Mouse (Mus musculus): ENCODE results near the gene Zfp978. TPM values are rescaled to one million over a fixed set of nuclear protein-coding genes. Genes with fewer than 3 reads are reported as not detected.
"Not testable (repeated sequence)": the region's sequence is repeated elsewhere in the genome, so short reads cannot be mapped to it uniquely, and the experiment has no call there.

Zfp978 gene
- polyA plus RNA-seq, 1 experiment from 2014 or later: not detected

DNA sequence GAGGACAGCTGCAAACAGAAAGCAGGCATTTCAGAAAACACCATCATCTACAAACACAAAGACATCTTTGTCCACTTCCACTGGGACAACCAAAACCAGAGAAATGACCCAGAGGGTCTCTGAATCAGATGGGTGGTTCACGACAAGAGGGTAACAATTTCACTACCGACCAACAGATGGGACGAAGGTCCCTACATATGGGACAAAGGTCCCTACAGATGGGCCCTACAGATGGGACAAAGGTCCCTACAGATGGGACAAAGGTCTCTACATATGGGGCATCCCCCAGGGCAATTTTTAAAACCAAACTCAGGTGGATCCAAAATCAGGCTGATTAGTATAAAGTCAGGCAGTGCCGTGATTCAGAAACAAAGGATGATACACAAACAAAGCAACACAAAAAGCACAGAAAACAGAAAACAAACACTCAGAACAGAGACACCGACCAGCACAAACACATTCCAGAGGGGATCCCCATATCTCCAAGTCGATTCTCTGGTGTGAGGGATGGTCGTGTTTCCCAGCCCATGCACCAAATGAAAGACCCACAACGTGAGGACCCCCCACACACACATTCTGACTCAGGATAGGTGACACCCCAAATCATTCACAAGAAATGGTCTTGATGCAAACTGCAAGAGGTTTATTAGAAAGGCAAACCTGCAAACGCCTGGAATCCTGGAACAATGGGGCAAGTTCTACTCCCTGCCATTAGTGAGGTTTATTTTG is 11.3 kb upstream of the Zfp978 start:
- peaks cover 38% of the 10 kb centered on the region for H3K9me3 ChIP-seq (ENCODE audit: control insufficient read depth, low read length)
- H3K9ac ChIP-seq (replicated peaks; ENCODE audit: low read depth, low read length); H3K4me2 ChIP-seq (ENCODE audit: low read length); ATAC-seq; H3K4me1 ChIP-seq (replicated peaks; ENCODE audit: control insufficient read depth, insufficient read depth, low read length); H3K27ac ChIP-seq (ENCODE audit: low read length); H3K27me3 ChIP-seq (replicated peaks; ENCODE audit: control insufficient read depth, insufficient read depth, low read length); H3K36me3 ChIP-seq (ENCODE audit: control insufficient read depth, insufficient read depth); H3K4me3 ChIP-seq (replicated peaks; ENCODE audit: low read length): not testable (repeated sequence)
- WGBS: 86% methylated on average over 9 of the region's 9 CpGs

DNA sequence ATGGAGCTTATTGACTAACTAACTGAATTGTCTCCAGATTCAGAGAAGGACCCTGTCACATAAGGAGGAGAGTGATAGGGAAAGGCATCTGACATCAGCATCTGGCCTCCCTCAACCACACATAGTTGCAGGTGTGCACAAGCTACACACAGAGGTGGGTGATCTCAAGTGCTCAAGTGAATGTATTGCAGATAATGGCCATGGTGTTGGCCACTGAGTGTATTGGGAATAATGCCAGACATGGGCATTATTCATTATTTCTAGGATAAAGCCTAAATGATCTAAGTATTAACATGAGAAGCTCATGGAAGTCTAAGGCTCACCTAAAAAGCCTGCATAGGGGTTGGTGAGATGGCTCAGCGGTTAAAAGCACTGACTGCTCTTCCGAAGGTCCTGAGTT is 10.6 kb upstream of the Zfp978 start:
- H3K9me3 ChIP-seq (ENCODE audit: control insufficient read depth, low read length): peaks cover 38% of the 10 kb centered on the region
- H3K9ac ChIP-seq (replicated peaks; ENCODE audit: low read depth, low read length); H3K27ac ChIP-seq (ENCODE audit: low read length); H3K36me3 ChIP-seq (ENCODE audit: control insufficient read depth, insufficient read depth); H3K27me3 ChIP-seq (replicated peaks; ENCODE audit: control insufficient read depth, insufficient read depth, low read length); H3K4me3 ChIP-seq (replicated peaks; ENCODE audit: low read length); H3K4me2 ChIP-seq (ENCODE audit: low read length); ATAC-seq; H3K4me1 ChIP-seq (replicated peaks; ENCODE audit: control insufficient read depth, insufficient read depth, low read length): not testable (repeated sequence)
- WGBS: 91% methylated on average over 2 of the region's 2 CpGs

GRCm38 (mm10) chr4:147351376-147351980 is 9.6 kb upstream of the Zfp978 start:
- H3K4me3 ChIP-seq (replicated peaks; ENCODE audit: low read length); H3K9ac ChIP-seq (replicated peaks; ENCODE audit: low read depth, low read length); H3K4me1 ChIP-seq (replicated peaks; ENCODE audit: control insufficient read depth, insufficient read depth, low read length); H3K36me3 ChIP-seq (ENCODE audit: control insufficient read depth, insufficient read depth); H3K27me3 ChIP-seq (replicated peaks; ENCODE audit: control insufficient read depth, insufficient read depth, low read length); H3K4me2 ChIP-seq (ENCODE audit: low read length); ATAC-seq; H3K27ac ChIP-seq (ENCODE audit: low read length): not testable (repeated sequence)
- 86% methylated on average over 9 of the region's 13 CpGs for WGBS
- peaks cover 36% of the 10 kb centered on the region for H3K9me3 ChIP-seq (ENCODE audit: control insufficient read depth, low read length)

- H3K4me3 ChIP-seq (replicated peaks; ENCODE audit: low read length): not testable (repeated sequence)
Measured at GRCm38 (mm10) chr4:147353626-147354025, 7.5 kb upstream of the Zfp978 start.

DNA sequence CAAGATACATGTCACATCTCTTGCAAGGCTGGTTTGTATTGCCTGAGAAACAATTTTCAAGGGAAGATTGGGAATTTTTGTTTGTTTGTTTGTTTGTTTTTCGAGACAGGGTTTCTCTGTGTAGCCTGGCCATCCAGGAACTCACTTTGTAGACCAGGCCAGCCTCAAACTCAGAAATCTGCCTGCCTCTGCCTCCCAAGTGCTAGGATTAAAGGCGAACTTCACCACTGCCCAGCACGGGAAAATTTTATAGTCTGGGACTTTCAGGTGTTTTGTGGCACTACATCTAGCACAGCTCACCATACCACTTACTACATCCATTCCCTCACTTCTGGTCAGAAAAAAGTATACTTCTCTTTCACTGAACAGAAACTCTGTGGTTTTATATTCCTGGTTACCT is 5.1 kb upstream of the Zfp978 start:
- not testable (repeated sequence) for H3K27ac ChIP-seq (ENCODE audit: low read length); H3K4me3 ChIP-seq (replicated peaks; ENCODE audit: low read length); H3K36me3 ChIP-seq (ENCODE audit: control insufficient read depth, insufficient read depth); ATAC-seq; H3K9ac ChIP-seq (replicated peaks; ENCODE audit: low read depth, low read length); H3K4me1 ChIP-seq (replicated peaks; ENCODE audit: control insufficient read depth, insufficient read depth, low read length); H3K4me2 ChIP-seq (ENCODE audit: low read length); H3K27me3 ChIP-seq (replicated peaks; ENCODE audit: control insufficient read depth, insufficient read depth, low read length); H3K9me3 ChIP-seq (ENCODE audit: control insufficient read depth, low read length)
- WGBS: no CpG with 5 or more reads among the region's 3 CpGs

More at GRCm38 (mm10) chr4:147353626-147354025, 7.5 kb upstream of the Zfp978 start:
- not testable (repeated sequence) for H3K27me3 ChIP-seq (replicated peaks; ENCODE audit: control insufficient read depth, insufficient read depth, low read length); ATAC-seq; H3K27ac ChIP-seq (ENCODE audit: low read length); H3K9ac ChIP-seq (replicated peaks; ENCODE audit: low read depth, low read length); H3K4me1 ChIP-seq (replicated peaks; ENCODE audit: control insufficient read depth, insufficient read depth, low read length); H3K36me3 ChIP-seq (ENCODE audit: control insufficient read depth, insufficient read depth); H3K4me2 ChIP-seq (ENCODE audit: low read length)
- H3K9me3 ChIP-seq (ENCODE audit: control insufficient read depth, low read length): peaks cover 25% of the 10 kb centered on the region
- WGBS: 82% methylated on average over 4 of the region's 4 CpGs

DNA sequence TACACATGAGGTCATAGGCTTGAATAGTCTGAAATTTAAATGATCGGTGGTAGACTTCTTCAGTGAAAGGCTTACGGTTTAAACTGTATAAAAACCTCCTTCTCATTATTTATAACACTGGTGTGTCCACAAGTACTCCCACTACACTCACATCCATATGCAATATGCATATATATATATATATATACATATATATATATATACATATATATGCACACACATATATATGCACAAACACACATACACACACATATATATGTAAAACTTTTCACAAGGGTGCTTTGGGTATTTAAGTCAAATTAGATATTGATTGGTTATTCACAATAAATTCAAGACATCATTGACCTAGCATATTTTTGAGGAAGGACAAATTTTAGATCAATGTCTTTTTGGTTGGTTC is 3.9 kb upstream of the Zfp978 start:
- H3K27me3 ChIP-seq (replicated peaks; ENCODE audit: control insufficient read depth, insufficient read depth, low read length); H3K4me3 ChIP-seq (replicated peaks; ENCODE audit: low read length); H3K9me3 ChIP-seq (ENCODE audit: control insufficient read depth, low read length); H3K9ac ChIP-seq (replicated peaks; ENCODE audit: low read depth, low read length); H3K4me1 ChIP-seq (replicated peaks; ENCODE audit: control insufficient read depth, insufficient read depth, low read length); H3K27ac ChIP-seq (ENCODE audit: low read length); ATAC-seq; H3K4me2 ChIP-seq (ENCODE audit: low read length); H3K36me3 ChIP-seq (ENCODE audit: control insufficient read depth, insufficient read depth): not testable (repeated sequence)
- WGBS: no CpG with 5 or more reads among the region's 2 CpGs

GRCm38 (mm10) chr4:147361872-147362271 is 769 bp downstream of the Zfp978 start:
- ATAC-seq; H3K9me3 ChIP-seq (ENCODE audit: control insufficient read depth, low read length); H3K36me3 ChIP-seq (ENCODE audit: control insufficient read depth, insufficient read depth); H3K4me1 ChIP-seq (replicated peaks; ENCODE audit: control insufficient read depth, insufficient read depth, low read length); H3K27me3 ChIP-seq (replicated peaks; ENCODE audit: control insufficient read depth, insufficient read depth, low read length); H3K27ac ChIP-seq (ENCODE audit: low read length); H3K4me2 ChIP-seq (ENCODE audit: low read length); H3K4me3 ChIP-seq (replicated peaks; ENCODE audit: low read length); H3K9ac ChIP-seq (replicated peaks; ENCODE audit: low read depth, low read length): not testable (repeated sequence)
- WGBS: no CpG with 5 or more reads among the region's 1 CpGs

- not testable (repeated sequence) for H3K27ac ChIP-seq (ENCODE audit: low read length); H3K27me3 ChIP-seq (replicated peaks; ENCODE audit: control insufficient read depth, insufficient read depth, low read length); H3K9me3 ChIP-seq (ENCODE audit: control insufficient read depth, low read length); H3K36me3 ChIP-seq (ENCODE audit: control insufficient read depth, insufficient read depth); H3K4me2 ChIP-seq (ENCODE audit: low read length); H3K9ac ChIP-seq (replicated peaks; ENCODE audit: low read depth, low read length); H3K4me3 ChIP-seq (replicated peaks; ENCODE audit: low read length); H3K4me1 ChIP-seq (replicated peaks; ENCODE audit: control insufficient read depth, insufficient read depth, low read length); ATAC-seq
- WGBS: no CpG with 5 or more reads among the region's 2 CpGs
Measured at GRCm38 (mm10) chr4:147369564-147369963, 8.5 kb downstream of the Zfp978 start.

DNA sequence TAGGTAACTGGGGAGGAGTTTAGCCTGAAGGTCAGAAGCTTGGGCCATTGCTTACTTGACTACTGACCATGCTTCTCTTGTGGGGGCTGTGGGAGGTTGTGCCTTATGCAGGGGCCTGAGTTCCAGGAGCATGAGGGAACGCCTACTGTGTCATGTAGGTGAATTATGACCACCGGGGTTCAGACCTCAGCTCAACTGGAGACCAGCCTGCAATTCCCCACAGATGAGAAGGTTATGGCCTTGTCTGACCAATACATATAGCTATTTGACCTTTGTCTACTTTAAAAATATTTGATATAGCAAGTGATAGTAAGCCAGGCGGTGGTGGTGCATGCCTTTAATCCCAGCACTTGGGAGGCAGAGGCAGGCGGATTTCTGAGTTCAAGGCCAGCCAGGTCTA is 22.1 kb downstream of the Zfp978 start:
- H3K27me3 ChIP-seq (replicated peaks; ENCODE audit: control insufficient read depth, insufficient read depth, low read length); H3K4me2 ChIP-seq (ENCODE audit: low read length); H3K36me3 ChIP-seq (ENCODE audit: control insufficient read depth, insufficient read depth); H3K4me3 ChIP-seq (replicated peaks; ENCODE audit: low read length); H3K9ac ChIP-seq (replicated peaks; ENCODE audit: low read depth, low read length); H3K27ac ChIP-seq (ENCODE audit: low read length); H3K9me3 ChIP-seq (ENCODE audit: control insufficient read depth, low read length); H3K4me1 ChIP-seq (replicated peaks; ENCODE audit: control insufficient read depth, insufficient read depth, low read length); ATAC-seq: not testable (repeated sequence)
- 92% methylated on average over 2 of the region's 4 CpGs for WGBS
